Mouse (Mus musculus) MEL (cell line): ENCODE measurements at regions not wholly inside any gene's neighbourhood (a gene's known extent, or its start where the extent isn't known, plus 50 kb on each side); places are given as distances from the start of the nearest gene placed in this dataset.

Experiments used
- CHD1 ChIP-seq: IDR thresholded peaks from 2 replicates; pipeline ENCODE4 v1.6.1; 2012; ENCODE audit warnings: low read depth, mild to moderate bottlenecking, inconsistent platforms, low read length, improper control_type of control experiment
- CTCF ChIP-seq, 3 experiments: IDR thresholded peaks in 2 of 3; conservative IDR thresholded peaks in 1 of 3; 2 replicates each; pipeline ENCODE4 v1.5.1; 2011 to 2012; ENCODE audit warnings: low read length in 3 of 3, low read depth in 2 of 3, mild to moderate bottlenecking in 2 of 3, improper control_type of control experiment in 1 of 3, inconsistent platforms in 1 of 3, mixed read lengths in 1 of 3, moderate library complexity in 1 of 3; ENCODE audit not compliant: control insufficient read depth in 1 of 3, insufficient read depth in 1 of 3, poor library complexity in 1 of 3, severe bottlenecking in 1 of 3
- EP300 ChIP-seq, 2 experiments: IDR thresholded peaks; 2 replicates each; pipeline ENCODE4 v1.6.1; 2011; ENCODE audit warnings: improper control_type of control experiment in 2 of 2, low read length in 2 of 2, low read depth in 1 of 2, mild to moderate bottlenecking in 1 of 2
- GATA1 ChIP-seq: IDR thresholded peaks from 2 replicates; pipeline ENCODE4 v1.6.1; 2011; ENCODE audit warnings: low read depth, low read length, improper control_type of control experiment
- JUND ChIP-seq: IDR thresholded peaks from 2 replicates; pipeline ENCODE4 v1.6.1; 2011; ENCODE audit warnings: low read depth, mild to moderate bottlenecking, improper control_type of control experiment, low read length
- MAX ChIP-seq: IDR thresholded peaks from 2 replicates; pipeline ENCODE4 v1.6.1; 2011; ENCODE audit warnings: low read length, improper control_type of control experiment
- MEF2A ChIP-seq: IDR thresholded peaks from 2 replicates; pipeline ENCODE4 v1.6.1; 2014; ENCODE audit warnings: low read depth, mild to moderate bottlenecking, inconsistent platforms, low read length, improper control_type of control experiment; ENCODE audit not compliant: poor library complexity, insufficient replicate concordance, severe bottlenecking; ENCODE audit errors: extremely low read depth
- SMC3 ChIP-seq: IDR thresholded peaks from 2 replicates; pipeline ENCODE4 v1.6.1; 2011; ENCODE audit warnings: low read depth, low read length, improper control_type of control experiment
- TAL1 ChIP-seq: IDR thresholded peaks from 2 replicates; pipeline ENCODE4 v1.6.1; 2012; ENCODE audit warnings: mild to moderate bottlenecking, inconsistent platforms, low read length, moderate library complexity, mixed read lengths
- UBTF ChIP-seq: IDR thresholded peaks from 2 replicates; pipeline ENCODE4 v1.6.1; 2012; ENCODE audit warnings: low read depth, mild to moderate bottlenecking, inconsistent platforms, low read length, improper control_type of control experiment, moderate library complexity, borderline replicate concordance; ENCODE audit not compliant: insufficient read depth
- ZC3H11A ChIP-seq: IDR thresholded peaks from 2 replicates; pipeline ENCODE4 v1.6.1; 2012; ENCODE audit warnings: low read depth, mild to moderate bottlenecking, inconsistent platforms, low read length, improper control_type of control experiment
- ZNF384 ChIP-seq: IDR thresholded peaks from 2 replicates; pipeline ENCODE4 v1.6.1; 2012; ENCODE audit warnings: low read depth, mild to moderate bottlenecking, inconsistent platforms, low read length, improper control_type of control experiment

DNA sequence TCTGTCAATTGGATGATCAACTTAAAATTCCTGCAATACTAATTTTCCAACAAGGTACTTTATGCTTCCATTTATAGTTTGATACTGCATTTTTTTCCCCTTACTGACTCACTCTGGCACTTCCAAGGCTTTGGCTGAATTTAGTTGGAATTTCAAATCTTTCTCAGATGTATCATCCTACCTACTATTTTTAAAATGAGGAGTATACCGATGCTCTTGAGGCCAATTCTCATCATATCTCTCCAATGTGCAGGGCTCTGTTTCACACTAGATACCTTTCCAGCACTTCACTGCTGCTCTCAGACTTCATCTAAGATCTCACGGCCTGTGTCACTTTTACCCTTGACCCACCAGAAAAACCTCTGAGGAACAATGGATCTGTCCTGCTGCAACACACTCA is 386.6 kb upstream of the Flrt2 start:
- TF ChIP-seq EP300 (IDR thresholded peaks at IDR 0.05; ENCODE audit: low read depth in 1 of 2, low read length in 2 of 2) (no peak), CTCF (IDR thresholded peaks at IDR 0.05 in 2 of 3, conservative IDR thresholded peaks at IDR 0.05 in 1 of 3; ENCODE audit: control insufficient read depth in 1 of 3, insufficient read depth in 1 of 3, low read depth in 2 of 3, low read length in 3 of 3, poor library complexity in 1 of 3, severe bottlenecking in 1 of 3) (no peak), UBTF (no peak), GATA1 (no peak), JUND (no peak), ZC3H11A (no peak), CHD1 (no peak), SMC3 (no peak), TAL1 (no peak), MAX (no peak), MEF2A (no peak), ZNF384 (no peak)
